Mouse (Mus musculus) hindbrain, postnatal 0 days (tissue): ENCODE results near the gene Trak1. TPM values are rescaled to one million over a fixed set of nuclear protein-coding genes. Genes with fewer than 3 reads are reported as not detected.
A peak's percentile ranks its signal among the peaks of the same experiment; 100 is the strongest.

Experiments
- ATAC-seq: fragments of 200-750 bp; cut with Nextera tagmentation; 2 replicates; pipeline ENCODE4 v1.8.0; 2017; ENCODE audit warnings: mild to moderate bottlenecking, moderate TSS enrichment, moderate library complexity
- DNase-seq: peaks from one replicate; pipeline ENCODE4 v3.0.0-alpha.2; 2015; ENCODE audit warnings: low spot score
- H3K27ac ChIP-seq: fragments of 300-500 bp; sonication (generic); 2 replicates; pipeline ENCODE4 v1.5.1; 2014; ENCODE audit warnings: mild to moderate bottlenecking
- H3K27me3 ChIP-seq: fragments of 300-500 bp; sonication (generic); 2 replicates; pipeline ENCODE4 v1.6.1; 2014; ENCODE audit warnings: low read length, mixed read lengths; ENCODE audit not compliant: insufficient read depth
- H3K36me3 ChIP-seq: fragments of 300-500 bp; sonication (generic); 2 replicates; pipeline ENCODE4 v1.6.1; 2014; ENCODE audit warnings: low read length, mixed read lengths; ENCODE audit not compliant: insufficient read depth
- H3K4me1 ChIP-seq: fragments of 300-500 bp; sonication (generic); 2 replicates; pipeline ENCODE4 v1.6.1; 2014; ENCODE audit warnings: antibody characterized with exemption, low read length, mixed read lengths; ENCODE audit not compliant: insufficient read depth
- H3K4me2 ChIP-seq: fragments of 300-500 bp; sonication (generic); 2 replicates; pipeline ENCODE4 v1.6.1; 2014; ENCODE audit warnings: low read depth, mild to moderate bottlenecking, low read length, moderate library complexity, mixed read lengths
- H3K4me3 ChIP-seq: fragments of 300-500 bp; sonication (generic); 2 replicates; pipeline ENCODE4 v1.5.1; 2014; ENCODE audit warnings: low read length
- H3K9ac ChIP-seq: fragments of 300-500 bp; sonication (generic); replicated peaks from 2 replicates; pipeline ENCODE4 v1.6.1; 2014; ENCODE audit warnings: mild to moderate bottlenecking, low read length, moderate library complexity, mixed read lengths
- H3K9me3 ChIP-seq: fragments of 300-500 bp; sonication (generic); 2 replicates; pipeline ENCODE4 v1.6.1; 2016; ENCODE audit warnings: low read length, mixed read lengths
- CTCF ChIP-seq: IDR thresholded peaks from 2 replicates; pipeline ENCODE4 v1.5.1; 2016; ENCODE audit warnings: antibody characterized with exemption, control low read depth, low read depth
- WGBS: fragments of 180-500 bp; shearing (Covaris S2); extraction: QIAGEN DNeasy Blood & Tissue Kit; methylation state at CpG from one replicate; pipeline ENCODE4 v1.1.7; 2014; 5-methylcytosine and 5-hydroxymethylcytosine counted together
- polyA plus RNA-seq: library from polyadenylated mRNA; unstranded; fragments of >200 nt; fragmentation: Nextera tagmentation; extraction: Ambion mirVana; gene quantifications from 2 replicates; pipeline ENCODE4 v1.2.1, GENCODE M21; 2015
- total RNA-seq: library from RNA; depleted of rRNA; stranded (reverse); fragments of >200 nt; gene quantifications from 2 replicates; pipeline ENCODE4 v1.2.3, GENCODE M21; 2014

The Trak1 gene
- total and polyA plus RNA-seq, 2 experiments from 2014 or later = 57.8 to 129 TPM

- Histone ChIP-seq H3K4me3 (no peak overlapping the region), H3K4me2 (no peak overlapping the region), H3K9ac (no peak overlapping the region), H3K4me1 (peaks cover 20% of the 10 kb centered on the region), H3K27ac (peak overlapping the region; percentile 41; the same call in 1 of the 2 replicates), H3K9me3 (no peaks in the 10 kb centered on the region), H3K36me3 (no peaks in the 10 kb centered on the region), H3K27me3 (no peaks in the 10 kb centered on the region)
- TF ChIP-seq CTCF = no peak
- ATAC-seq (no peak), DNase-seq (no peak)
- 94% methylated on average over 15 of the region's 15 CpGs for WGBS
Measured at GRCm38 (mm10) chr9:121336324-121336946, 39.1 kb downstream of the Trak1 start.

DNA sequence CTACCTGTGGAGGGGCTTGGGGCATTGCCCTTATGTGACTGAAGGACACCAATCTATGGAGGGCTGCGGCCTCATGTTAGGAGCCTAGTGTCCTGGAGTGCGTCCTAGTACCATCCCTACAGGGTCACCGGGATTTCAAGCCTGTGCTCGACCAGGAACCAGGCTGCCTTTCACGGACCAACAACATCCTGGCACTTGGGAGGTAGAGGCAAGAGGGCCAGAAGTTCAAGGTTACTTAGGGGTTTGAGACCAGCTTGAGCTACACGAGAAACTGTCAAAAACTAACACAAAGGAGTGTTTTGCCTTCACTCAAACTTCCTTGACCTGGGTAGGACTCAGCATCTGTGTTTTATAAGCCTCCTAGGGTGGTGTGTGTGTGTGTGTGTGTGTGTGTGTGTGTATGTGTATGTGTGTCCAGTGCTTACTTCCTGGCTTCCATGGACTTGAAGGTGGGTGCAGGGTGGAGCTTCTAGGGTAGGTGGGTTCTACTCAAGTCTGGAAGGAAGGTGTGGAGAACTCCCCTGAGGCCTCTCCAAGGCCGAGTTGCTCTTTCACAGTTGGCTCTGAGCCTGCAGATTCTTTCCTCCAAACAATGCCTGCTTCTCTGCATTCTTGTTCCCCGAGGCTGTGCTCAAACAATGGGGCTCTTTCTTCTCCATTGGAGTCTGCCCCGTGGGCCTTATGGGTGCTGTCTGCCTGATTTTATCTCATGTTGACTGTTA lies 40.1 kb downstream of the Trak1 start:
- DNase-seq (peak; percentile 24), ATAC-seq (no peak; the same call in 1 of the 2 replicates)
- Histone ChIP-seq H3K4me3 (no peak overlapping the region), H3K4me1 (peaks cover 19% of the 10 kb centered on the region), H3K9me3 (no peaks in the 10 kb centered on the region), H3K36me3 (no peaks in the 10 kb centered on the region), H3K27ac (peak overlapping the region; percentile 41; the same call in 1 of the 2 replicates), H3K4me2 (no peak overlapping the region), H3K27me3 (no peaks in the 10 kb centered on the region), H3K9ac (no peak overlapping the region; the same call in 1 of the 2 replicates)
- WGBS = 53% methylated on average over 9 of the region's 9 CpGs
- no peak for TF ChIP-seq CTCF

- DNase-seq (no peak), ATAC-seq (peak; percentile 16; the same call in 1 of the 2 replicates)
- Histone ChIP-seq H3K9ac (no peak overlapping the region; the same call in 1 of the 2 replicates), H3K4me3 (no peak overlapping the region), H3K27me3 (no peaks in the 10 kb centered on the region), H3K4me1 (peaks cover 19% of the 10 kb centered on the region), H3K4me2 (no peak overlapping the region), H3K36me3 (no peaks in the 10 kb centered on the region), H3K9me3 (no peaks in the 10 kb centered on the region), H3K27ac (peak overlapping the region; percentile 41)
- 61% methylated on average over 3 of the region's 3 CpGs for WGBS
- no peak for TF ChIP-seq CTCF
Measured at GRCm38 (mm10) chr9:121337938-121338289, 40.6 kb downstream of the Trak1 start.

GRCm38 (mm10) chr9:121341832-121342231 lies 44.5 kb downstream of the Trak1 start:
- Histone ChIP-seq H3K36me3 (no peaks in the 10 kb centered on the region), H3K27me3 (no peaks in the 10 kb centered on the region), H3K4me2 (no peak overlapping the region), H3K4me1 (peaks cover 5% of the 10 kb centered on the region; the same call in 1 of the 2 replicates), H3K4me3 (no peak overlapping the region), H3K9ac (no peak overlapping the region), H3K27ac (no peak overlapping the region), H3K9me3 (no peaks in the 10 kb centered on the region)
- no peak for TF ChIP-seq CTCF
- 72% methylated on average over 7 of the region's 7 CpGs for WGBS
- no peak for DNase-seq
- no peak for ATAC-seq

DNA sequence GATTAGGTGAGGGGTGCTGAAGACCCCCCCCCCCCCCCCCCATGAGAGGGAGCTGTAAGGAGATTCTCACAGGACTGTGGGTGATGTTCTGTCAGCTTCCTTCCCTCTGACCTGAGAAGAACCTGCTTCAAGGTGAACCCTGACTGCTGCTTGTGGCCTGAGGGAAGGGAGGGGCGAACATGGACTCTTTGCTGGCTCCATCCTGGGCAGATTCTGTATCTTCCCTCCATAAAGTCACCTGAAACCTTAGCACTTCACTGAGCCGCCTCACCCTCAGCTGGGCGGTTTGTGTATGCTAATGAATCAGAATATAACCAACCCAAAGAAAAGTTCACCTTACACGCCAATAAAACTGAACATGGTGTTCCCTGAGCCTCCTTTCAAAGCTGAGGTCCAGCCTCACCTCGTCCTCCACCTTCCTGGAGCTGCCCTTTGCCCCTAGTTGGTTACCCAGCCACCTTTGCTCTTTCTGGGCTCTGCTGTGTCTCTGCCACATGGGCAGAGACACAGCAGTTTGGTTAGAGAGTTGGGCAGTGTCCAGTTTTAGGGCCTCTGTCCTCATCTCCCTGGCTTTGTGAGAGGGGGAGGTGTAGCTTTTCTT lies 45.3 kb downstream of the Trak1 start:
- Histone ChIP-seq H3K4me2 (no peak overlapping the region), H3K27me3 (no peaks in the 10 kb centered on the region), H3K4me3 (no peak overlapping the region), H3K36me3 (no peaks in the 10 kb centered on the region), H3K9me3 (no peaks in the 10 kb centered on the region), H3K4me1 (peaks cover 2% of the 10 kb centered on the region; the same call in 1 of the 2 replicates), H3K27ac (no peak overlapping the region), H3K9ac (no peak overlapping the region)
- no peak for DNase-seq
- no peak for ATAC-seq
- WGBS = 92% methylated on average over 5 of the region's 5 CpGs
- TF ChIP-seq CTCF = no peak

DNA sequence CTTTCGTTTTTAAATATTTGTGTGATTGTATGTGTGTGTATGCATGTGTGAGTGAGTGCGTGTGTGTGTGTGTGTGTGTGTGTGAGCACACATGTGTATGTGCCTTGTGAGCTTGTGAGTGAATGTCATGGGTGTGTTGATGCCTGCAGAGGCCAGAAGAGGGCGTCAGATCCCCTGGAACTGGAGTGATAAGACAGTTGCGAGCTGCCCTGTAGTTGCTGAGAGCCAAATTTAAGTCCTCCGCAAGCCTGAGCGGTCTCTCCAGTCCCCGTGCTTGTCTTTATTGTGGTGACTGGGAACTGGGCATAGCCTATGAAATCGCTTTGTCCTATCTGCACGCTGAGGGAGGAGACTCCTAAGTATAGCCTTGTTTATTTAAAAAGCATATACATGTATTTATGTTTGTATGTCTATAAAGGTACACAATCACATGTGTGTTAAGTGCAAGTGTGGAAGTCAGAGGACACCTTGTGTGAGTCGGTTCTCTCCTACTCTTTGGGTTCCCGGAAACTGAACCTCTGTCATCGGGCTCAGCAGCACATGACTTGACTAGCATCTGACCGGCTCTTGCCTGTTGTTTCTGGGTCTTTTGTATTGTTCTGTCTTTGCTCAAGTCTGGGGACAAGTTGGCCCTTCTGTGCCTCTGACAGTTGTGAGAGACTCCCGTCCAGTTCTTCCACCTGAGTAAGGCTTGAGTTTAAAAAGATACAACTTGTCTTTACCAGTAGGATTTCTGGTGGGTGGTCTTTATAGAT lies 46.0 kb downstream of the Trak1 start:
- H3K4me2 ChIP-seq = no peak overlapping the region
- no peaks in the 10 kb centered on the region for H3K27me3 ChIP-seq
- 0 out of 2 replicates have a peak, but pooled peaks cover under 1% of the 10 kb centered on the region for H3K4me1 ChIP-seq
- no peaks in the 10 kb centered on the region for H3K36me3 ChIP-seq
- WGBS = 75% methylated on average over 14 of the region's 14 CpGs
- no peak; the same call in 1 of the 2 replicates for ATAC-seq
- no peak overlapping the region for H3K27ac ChIP-seq
- H3K9ac ChIP-seq = no peak overlapping the region
- no peak for DNase-seq
- H3K4me3 ChIP-seq = no peak overlapping the region
- no peaks in the 10 kb centered on the region for H3K9me3 ChIP-seq
- TF ChIP-seq CTCF = peak; percentile 53
